20 mouse cellular contexts compared by ENCODE assay signal in the genomic region with DNA sequence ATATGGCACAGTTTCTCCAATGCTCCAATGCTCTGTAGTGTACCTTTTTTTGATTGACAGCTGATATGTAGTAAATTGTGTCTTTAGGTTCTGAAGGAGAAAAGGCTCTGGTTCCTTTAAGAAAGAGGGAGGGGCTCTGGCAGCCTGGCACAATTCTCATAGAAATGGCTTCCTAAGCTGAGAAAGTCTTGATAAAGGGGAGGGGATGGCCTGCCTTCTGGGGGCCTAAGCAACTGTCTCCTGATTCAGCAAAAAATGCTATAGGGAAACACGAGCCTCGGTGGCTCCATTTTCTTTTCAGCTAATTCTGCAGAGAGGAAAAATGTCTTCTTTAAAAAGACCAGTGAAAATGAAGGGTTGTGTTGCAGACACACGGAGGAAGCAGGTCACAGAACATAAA.
"Had no signal": no experiment of that assay in that cellular context is flagged by ENCODE, and none has a peak within 500 bp of the region (broad histone marks: within the 10 kb centered on the region; RNA-seq: fewer than 3 reads in every experiment).

No protein-coding gene starts in this region.

- H3K9ac ChIP-seq: liver, embryonic 13.5 days; liver, embryonic 15.5 days; lung, embryonic 14.5 days; midbrain, embryonic 13.5 days; neural tube, embryonic 13.5 days; neural tube, embryonic 15.5 days; stomach, embryonic 15.5 days had no signal

- H3K4me2 ChIP-seq: liver, embryonic 13.5 days; liver, embryonic 15.5 days; lung, embryonic 14.5 days; midbrain, embryonic 11.5 days; midbrain, embryonic 13.5 days; neural tube, embryonic 13.5 days; neural tube, embryonic 15.5 days; stomach, embryonic 15.5 days had no signal

- H3K27ac ChIP-seq: liver, embryonic 13.5 days; liver, embryonic 15.5 days; midbrain, embryonic 13.5 days; neural tube, embryonic 13.5 days; neural tube, embryonic 15.5 days; stomach, embryonic 15.5 days; stomach, postnatal 0 days had no signal

- H3K4me3 ChIP-seq: liver, embryonic 13.5 days; liver, embryonic 15.5 days; megakaryocyte, embryonic 14.5 days; midbrain, embryonic 13.5 days; myocyte; neural tube, embryonic 13.5 days; neural tube, embryonic 15.5 days; stomach, embryonic 15.5 days had no signal

- ATAC-seq: midbrain, embryonic 13.5 days; midbrain, embryonic 16.5 days had no signal

- H3K36me3 ChIP-seq: liver, embryonic 13.5 days; liver, embryonic 15.5 days; midbrain, embryonic 13.5 days; neural tube, embryonic 13.5 days; neural tube, embryonic 15.5 days; stomach, embryonic 15.5 days had no signal

- H3K9me3 ChIP-seq: liver, embryonic 13.5 days; liver, embryonic 15.5 days; megakaryocyte, embryonic 14.5 days; midbrain, embryonic 13.5 days; neural tube, embryonic 13.5 days; neural tube, embryonic 15.5 days; stomach, embryonic 15.5 days had no signal

- H3K27me3 ChIP-seq: liver, embryonic 13.5 days; liver, embryonic 15.5 days; megakaryocyte, embryonic 14.5 days; neural tube, embryonic 13.5 days; neural tube, embryonic 15.5 days; stomach, embryonic 15.5 days had no signal

- DNase-seq: liver, embryonic 13.5 days; lung, adult 18-20 months; lung, embryonic 14.5 days; lung, postnatal 10 days; lung, postnatal 4 days; retina, postnatal 1 day; right cerebral cortex, postnatal 14 days; thymus, adult 2 months; thymus, postnatal 25 days; thymus, postnatal 4 days had no signal

- H3K4me1 ChIP-seq: liver, embryonic 15.5 days; midbrain, embryonic 13.5 days; neural tube, embryonic 13.5 days; neural tube, embryonic 15.5 days; stomach, embryonic 15.5 days had no signal
